In genomic region chr2:154209112-154209511, GRCm38 (mm10) we compare ENCODE assay signal across 12 mouse cellular contexts. TPM values are rescaled to one million over a fixed set of nuclear protein-coding genes. Genes with fewer than 3 reads are reported as not detected.
DNase-seq lines count a peak whose midpoint lies in the region; ATAC-seq and TF ChIP-seq lines count a peak whose summit lies in the region.
"Had no signal": no experiment of that assay in that cellular context is flagged by ENCODE, and none has a peak within 500 bp of the region (broad histone marks: within the 10 kb centered on the region; RNA-seq: fewer than 3 reads in every experiment).

No protein-coding gene starts in this region.

- no peaks in the 10 kb centered on the region for H3K9me3 ChIP-seq in heart, embryonic 10.5 days
- no peaks in the 10 kb centered on the region for H3K9me3 ChIP-seq in midbrain, postnatal 0 days (ENCODE audit: low read length)
- H3K9me3 ChIP-seq: heart, embryonic 15.5 days; midbrain, embryonic 12.5 days had no signal

- no peak for TF ChIP-seq POLR2A in heart, adult 2 months (IDR thresholded peaks at IDR 0.05; ENCODE audit: insufficient read depth, low read depth, low read length)

- H3K36me3 ChIP-seq in heart, adult 2 months (ENCODE audit: control insufficient read depth, insufficient read depth, low read length): no peaks in the 10 kb centered on the region
- no peaks in the 10 kb centered on the region for H3K36me3 ChIP-seq in heart, embryonic 10.5 days
- no peaks in the 10 kb centered on the region for H3K36me3 ChIP-seq in midbrain, postnatal 0 days (ENCODE audit: insufficient read depth, low read length)
- H3K36me3 ChIP-seq: heart, embryonic 15.5 days; midbrain, embryonic 12.5 days had no signal

- H3K27ac ChIP-seq in heart, adult 2 months: no peak overlapping the region
- no peak overlapping the region for H3K27ac ChIP-seq in heart, embryonic 10.5 days
- H3K27ac ChIP-seq in midbrain, postnatal 0 days (ENCODE audit: low read depth, low read length): no peak overlapping the region
- H3K27ac ChIP-seq: heart, embryonic 15.5 days; midbrain, embryonic 12.5 days had no signal

- H3K9ac ChIP-seq in heart, adult 2 months (ENCODE audit: low read depth, low read length): no peak overlapping the region
- H3K9ac ChIP-seq in midbrain, postnatal 0 days (replicated peaks; ENCODE audit: low read length, poor library complexity, severe bottlenecking): no peak overlapping the region
- H3K9ac ChIP-seq: heart, embryonic 15.5 days; midbrain, embryonic 12.5 days had no signal

- H3K27me3 ChIP-seq in heart, adult 2 months (ENCODE audit: control insufficient read depth, insufficient read depth, low read length): no peaks in the 10 kb centered on the region
- H3K27me3 ChIP-seq in heart, embryonic 10.5 days (ENCODE audit: insufficient read depth, poor library complexity, severe bottlenecking): peaks cover 24% of the 10 kb centered on the region
- no peaks in the 10 kb centered on the region for H3K27me3 ChIP-seq in midbrain, postnatal 0 days (ENCODE audit: insufficient read depth, low read length)
- H3K27me3 ChIP-seq: heart, embryonic 15.5 days; midbrain, embryonic 12.5 days had no signal

- intact Hi-C loops in heart, adult 2 months (cut with DNase I): no loop called here

- peak; percentile 62 for TF ChIP-seq CTCF in heart, adult 2 months (IDR thresholded peaks at IDR 0.05)
- TF ChIP-seq CTCF in midbrain, postnatal 0 days (IDR thresholded peaks at IDR 0.05): peak; percentile 87

- DNase-seq in heart, adult 2 months: no peak
- DNase-seq in heart, embryonic 10.5 days (ENCODE audit: low spot score): no peak
- peak; percentile 20 for DNase-seq in lung, postnatal 14 days
- DNase-seq in lung, postnatal 4 days: no peak
- peak; percentile 50 for DNase-seq in adipocyte (ENCODE audit: low spot score)
- peak; percentile 76 for DNase-seq in midbrain, postnatal 0 days (ENCODE audit: low spot score)
- no peak for DNase-seq in adrenal gland, adult 18-20 months (ENCODE audit: low spot score in 2 of 2)
- DNase-seq in heart, adult 18-20 months: no peak

- peaks cover 1% of the 10 kb centered on the region; the same call in 1 of the 2 replicates for H3K4me1 ChIP-seq in heart, adult 2 months (ENCODE audit: control insufficient read depth, insufficient read depth, low read length)
- H3K4me1 ChIP-seq in heart, embryonic 10.5 days: peaks cover 20% of the 10 kb centered on the region
- peaks cover 8% of the 10 kb centered on the region for H3K4me1 ChIP-seq in midbrain, postnatal 0 days (ENCODE audit: insufficient read depth, low read length)
- H3K4me1 ChIP-seq: midbrain, embryonic 12.5 days had no signal

- H3K4me2 ChIP-seq in midbrain, postnatal 0 days (ENCODE audit: low read depth, low read length, poor library complexity, severe bottlenecking): no peak overlapping the region
- H3K4me2 ChIP-seq: heart, embryonic 15.5 days; midbrain, embryonic 12.5 days had no signal

- ATAC-seq in midbrain, postnatal 0 days (ENCODE audit: low FRiP score): no peak

- no peaks in the 10 kb centered on the region for H3K79me2 ChIP-seq in heart, adult 2 months (replicated peaks; ENCODE audit: control insufficient read depth, insufficient read depth, low read length)

- TF ChIP-seq EP300 in heart, adult 2 months (IDR thresholded peaks at IDR 0.05; ENCODE audit: insufficient read depth, low read depth, low read length): no peak

- H3K4me3 ChIP-seq in heart, adult 2 months: no peak overlapping the region
- no peak overlapping the region for H3K4me3 ChIP-seq in heart, embryonic 10.5 days
- no peak overlapping the region for H3K4me3 ChIP-seq in midbrain, postnatal 0 days (ENCODE audit: low read depth, low read length)
- H3K4me3 ChIP-seq: heart, embryonic 15.5 days; midbrain, embryonic 12.5 days had no signal

- WGBS in heart, adult 2 months: 7% methylated on average over 3 of the region's 3 CpGs
- 13% methylated on average over 3 of the region's 3 CpGs for WGBS in heart, embryonic 10.5 days
- WGBS in midbrain, postnatal 0 days: 4% methylated on average over 3 of the region's 3 CpGs

RNA-seq across cellular contexts. Expression of gene Bpifb5, which starts 14.4 kb away (rescaled TPM):
- total RNA-seq in heart, adult 2 months (2021): not detected
- 0.08 TPM in 1 of 2 replicates, not detected in the other for polyA plus RNA-seq in heart, adult 2 months (2012; rRNA removed)
- polyA plus RNA-seq in heart, embryonic 10.5 days (2016; fragmentation: Nextera tagmentation; extraction: Ambion mirVana): 0.48 and 0.51 TPM in 2 replicates
- 0.44 and 0.52 TPM in 2 replicates for total RNA-seq in midbrain, postnatal 0 days (2014; rRNA removed)
- 0.27 TPM in 1 of 2 replicates, not detected in the other for polyA plus RNA-seq in midbrain, postnatal 0 days (2015; fragmentation: Nextera tagmentation; extraction: Ambion mirVana)
- not detected for total RNA-seq in adrenal gland, adult 18-20 months (2021)
- total RNA-seq in heart, adult 18-20 months (2021): not detected
- total RNA-seq: layer of hippocampus, postnatal 14 days had no signal
- polyA plus RNA-seq: midbrain, embryonic 12.5 days; small intestine, adult 2 months had no signal

RNA-seq across cellular contexts. Expression of gene Bpifb1, which starts 18.5 kb away (rescaled TPM):
- total RNA-seq in heart, adult 2 months (2021): under 1 TPM in 1 of 2 experiments, not detected in 1; 0.14 TPM
- 65.7 TPM in 1 of 2 replicates, not detected in the other for polyA plus RNA-seq in heart, adult 2 months (2012; rRNA removed)
- 0.39 TPM in 1 of 2 replicates, not detected in the other for polyA plus RNA-seq in heart, embryonic 10.5 days (2016; fragmentation: Nextera tagmentation; extraction: Ambion mirVana)
- 0.27 and 0.47 TPM in 2 replicates for total RNA-seq in midbrain, postnatal 0 days (2014; rRNA removed)
- 0.72 and 0.83 TPM in 2 replicates for polyA plus RNA-seq in midbrain, postnatal 0 days (2015; fragmentation: Nextera tagmentation; extraction: Ambion mirVana)
- total RNA-seq in adrenal gland, adult 18-20 months (2021): not detected
- 1 to 10 TPM in 1 of 2 experiments, not detected in 1; 9.4 TPM for total RNA-seq in heart, adult 18-20 months (2021)
- polyA plus RNA-seq: midbrain, embryonic 12.5 days; small intestine, adult 2 months had no signal

RNA-seq across cellular contexts. Expression of gene Bpifa5, which starts 46.7 kb away (rescaled TPM):
- total RNA-seq in heart, adult 2 months (2021): not detected
- polyA plus RNA-seq in heart, adult 2 months (2012; rRNA removed): not detected in 2 replicates
- polyA plus RNA-seq in heart, embryonic 10.5 days (2016; fragmentation: Nextera tagmentation; extraction: Ambion mirVana): not detected in 2 replicates
- not detected in 2 replicates for total RNA-seq in midbrain, postnatal 0 days (2014; rRNA removed)
- polyA plus RNA-seq in midbrain, postnatal 0 days (2015; fragmentation: Nextera tagmentation; extraction: Ambion mirVana): not detected in 2 replicates
- not detected for total RNA-seq in adrenal gland, adult 18-20 months (2021)
- not detected for total RNA-seq in heart, adult 18-20 months (2021)
- total RNA-seq: layer of hippocampus, postnatal 14 days had no signal
- polyA plus RNA-seq: heart, embryonic 15.5 days; midbrain, embryonic 12.5 days; small intestine, adult 2 months had no signal

RNA-seq across cellular contexts. Expression of gene Bpifb9a, which starts 48.5 kb away (rescaled TPM):
- total RNA-seq in heart, adult 2 months (2021): not detected
- polyA plus RNA-seq in heart, adult 2 months (2012; rRNA removed): not detected in 2 replicates
- polyA plus RNA-seq in heart, embryonic 10.5 days (2016; fragmentation: Nextera tagmentation; extraction: Ambion mirVana): 0.07 TPM in 1 of 2 replicates, not detected in the other
- not detected in 2 replicates for total RNA-seq in midbrain, postnatal 0 days (2014; rRNA removed)
- 0.47 TPM in 1 of 2 replicates, not detected in the other for polyA plus RNA-seq in midbrain, postnatal 0 days (2015; fragmentation: Nextera tagmentation; extraction: Ambion mirVana)
- not detected for total RNA-seq in adrenal gland, adult 18-20 months (2021)
- total RNA-seq in heart, adult 18-20 months (2021): not detected
- total RNA-seq: layer of hippocampus, postnatal 14 days had no signal
- polyA plus RNA-seq: heart, embryonic 15.5 days; midbrain, embryonic 12.5 days; small intestine, adult 2 months had no signal

Comparison
In these comparisons a context has a peak if more than half of its experiments do, and no peak if none do; other contexts are left out.
1. DNase-seq: peak in lung, postnatal 14 days (single experiment), adipocyte (single experiment) and midbrain, postnatal 0 days (single experiment); none in heart, adult 2 months (0 of 2), heart, embryonic 10.5 days (single experiment), lung, postnatal 4 days (0 of 2), adrenal gland, adult 18-20 months (0 of 2) and heart, adult 18-20 months (0 of 2).